Mouse (Mus musculus) MEL (cell line): Measurements from ENCODE around the gene Pp2d1.

Experiments used
- CHD1 ChIP-seq: IDR thresholded peaks from 2 replicates; pipeline ENCODE4 v1.6.1; 2012; ENCODE audit warnings: low read depth, mild to moderate bottlenecking, inconsistent platforms, low read length, improper control_type of control experiment
- POLR2A ChIP-seq, 2 experiments: IDR thresholded peaks; 2 replicates each; pipeline ENCODE4 v1.6.1; 2011 to 2012; ENCODE audit warnings: low read length in 2 of 2, mild to moderate bottlenecking in 2 of 2, control low read depth in 1 of 2, improper control_type of control experiment in 1 of 2, low read depth in 1 of 2, moderate library complexity in 1 of 2; ENCODE audit not compliant: control insufficient read depth in 1 of 2, insufficient read depth in 1 of 2, poor library complexity in 1 of 2
- POLR2AphosphoS2 ChIP-seq: IDR thresholded peaks from 2 replicates; pipeline ENCODE4 v1.6.1; 2011; ENCODE audit warnings: low read length, improper control_type of control experiment
- SMC3 ChIP-seq: IDR thresholded peaks from 2 replicates; pipeline ENCODE4 v1.6.1; 2011; ENCODE audit warnings: low read depth, low read length, improper control_type of control experiment
- TAL1 ChIP-seq: IDR thresholded peaks from 2 replicates; pipeline ENCODE4 v1.6.1; 2012; ENCODE audit warnings: mild to moderate bottlenecking, inconsistent platforms, low read length, moderate library complexity, mixed read lengths
- USF2 ChIP-seq, 2 experiments: IDR thresholded peaks; 2 replicates each; pipeline ENCODE4 v1.6.1; 2011 to 2012; ENCODE audit warnings: improper control_type of control experiment in 2 of 2, low read length in 2 of 2, borderline replicate concordance in 1 of 2, inconsistent platforms in 1 of 2, low read depth in 1 of 2, mild to moderate bottlenecking in 1 of 2; ENCODE audit not compliant: insufficient read depth in 1 of 2

DNA sequence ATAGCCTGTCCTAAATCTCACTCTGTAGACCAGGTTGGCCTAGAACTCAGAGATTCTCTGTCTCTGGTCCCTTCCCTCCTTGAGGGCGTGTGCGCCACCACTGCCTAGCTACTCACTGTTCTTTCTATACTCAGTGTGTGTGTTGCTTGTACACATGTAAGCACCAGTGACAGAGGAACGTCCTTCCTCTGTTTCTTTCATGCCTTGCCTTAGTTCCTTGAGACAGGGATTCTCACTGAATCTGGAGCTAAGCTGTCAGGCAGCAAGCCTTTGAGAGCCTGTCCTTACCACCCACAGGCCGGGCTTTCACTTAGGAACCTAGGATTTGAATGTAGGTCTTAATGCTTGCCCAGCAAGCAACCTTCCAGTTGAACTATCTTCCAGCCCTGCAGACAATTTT, 40.4 kb upstream of the Pp2d1 start:
- no peak for TF ChIP-seq TAL1
- no peak for TF ChIP-seq CHD1
- no peak for TF ChIP-seq USF2 (IDR thresholded peaks at IDR 0.05; ENCODE audit: borderline replicate concordance in 1 of 2, insufficient read depth in 1 of 2, low read depth in 1 of 2, low read length in 2 of 2)
- TF ChIP-seq POLR2AphosphoS2: no peak
- TF ChIP-seq POLR2A (IDR thresholded peaks at IDR 0.05; ENCODE audit: control insufficient read depth in 1 of 2, insufficient read depth in 1 of 2, low read depth in 1 of 2, low read length in 2 of 2, poor library complexity in 1 of 2): no peak
- TF ChIP-seq SMC3: no peak
